Comparison of ENCODE assay signal across 8 mouse cellular contexts in genomic region chr7:88429786-88430691, GRCm38 (mm10). TPM values are rescaled to one million over a fixed set of nuclear protein-coding genes. Genes with fewer than 3 reads are reported as not detected.
DNase-seq lines count a peak whose midpoint lies in the region; ATAC-seq and TF ChIP-seq lines count a peak whose summit lies in the region.

Rab38 (plus strand) TSS chr7:88430273.

- no peak for TF ChIP-seq POLR2A in bone marrow macrophage, adult 2 months (IDR thresholded peaks at IDR 0.05; ENCODE audit: borderline replicate concordance, low read depth, low read length)

- 3% methylated on average over 35 of the region's 35 CpGs for WGBS in forebrain, postnatal 0 days
- WGBS in hindbrain, embryonic 11.5 days = 1% methylated on average over 35 of the region's 35 CpGs
- 1% methylated on average over 35 of the region's 35 CpGs for WGBS in lung, postnatal 0 days

- TF ChIP-seq CTCF in E14TG2a.4 (conservative IDR thresholded peaks at IDR 0.05; ENCODE audit: low read length) = no peak
- TF ChIP-seq CTCF in bone marrow macrophage, adult 2 months (IDR thresholded peaks at IDR 0.05; ENCODE audit: low read depth, low read length) = no peak
- no peak for TF ChIP-seq CTCF in forebrain, postnatal 0 days (IDR thresholded peaks at IDR 0.05; ENCODE audit: low read depth)
- no peak for TF ChIP-seq CTCF in lung, postnatal 0 days (IDR thresholded peaks at IDR 0.05)

- H3K36me3 ChIP-seq in E14TG2a.4 (ENCODE audit: insufficient read depth, low read length) = no peaks in the 10 kb centered on the region
- H3K36me3 ChIP-seq in forebrain, postnatal 0 days (ENCODE audit: insufficient read depth) = no peaks in the 10 kb centered on the region
- H3K36me3 ChIP-seq in hindbrain, embryonic 11.5 days (ENCODE audit: control insufficient read depth, insufficient read depth, low read length) = no peaks in the 10 kb centered on the region
- H3K36me3 ChIP-seq in lung, postnatal 0 days (ENCODE audit: insufficient read depth, low read length) = no peaks in the 10 kb centered on the region

- peak within 1 kb of the TSS; percentile 36 for H3K9ac ChIP-seq in forebrain, postnatal 0 days
- peak within 1 kb of the TSS; percentile 34 for H3K9ac ChIP-seq in hindbrain, embryonic 11.5 days (ENCODE audit: low read depth, low read length)
- peak within 1 kb of the TSS; percentile 32; the same call in 1 of the 2 replicates for H3K9ac ChIP-seq in lung, postnatal 0 days (replicated peaks; ENCODE audit: low read depth)

- peak within 1 kb of the TSS; percentile 93 for H3K4me2 ChIP-seq in forebrain, postnatal 0 days (ENCODE audit: low read depth)
- peak within 1 kb of the TSS; percentile 84 for H3K4me2 ChIP-seq in hindbrain, embryonic 11.5 days (replicated peaks; ENCODE audit: low read depth, low read length)
- H3K4me2 ChIP-seq in lung, postnatal 0 days (replicated peaks; ENCODE audit: low read depth, low read length) = peak within 1 kb of the TSS; percentile 85

- H3K9me3 ChIP-seq in E14TG2a.4 (ENCODE audit: low read length) = no peaks in the 10 kb centered on the region
- no peaks in the 10 kb centered on the region for H3K9me3 ChIP-seq in forebrain, postnatal 0 days (ENCODE audit: low read length)
- H3K9me3 ChIP-seq in hindbrain, embryonic 11.5 days (ENCODE audit: control insufficient read depth, low read length) = no peaks in the 10 kb centered on the region
- no peaks in the 10 kb centered on the region for H3K9me3 ChIP-seq in lung, postnatal 0 days (ENCODE audit: low read length)

- H3K27me3 ChIP-seq in E14TG2a.4 (ENCODE audit: insufficient read depth, low read length) = peaks cover 21% of the 10 kb centered on the region
- no peaks in the 10 kb centered on the region for H3K27me3 ChIP-seq in forebrain, postnatal 0 days (ENCODE audit: insufficient read depth, low read length)
- 0 out of 2 replicates have a peak, but pooled peaks cover 2% of the 10 kb centered on the region for H3K27me3 ChIP-seq in hindbrain, embryonic 11.5 days (ENCODE audit: control insufficient read depth, insufficient read depth, low read length)
- no peaks in the 10 kb centered on the region for H3K27me3 ChIP-seq in lung, postnatal 0 days (replicated peaks; ENCODE audit: insufficient read depth, low read length)

- H3K4me1 ChIP-seq in E14TG2a.4 (replicated peaks; ENCODE audit: low read depth, low read length) = peaks cover 18% of the 10 kb centered on the region
- 0 out of 2 replicates have a peak, but pooled peaks cover 2% of the 10 kb centered on the region for H3K4me1 ChIP-seq in bone marrow macrophage, adult 2 months (ENCODE audit: control insufficient read depth, insufficient read depth, low read length)
- H3K4me1 ChIP-seq in forebrain, postnatal 0 days (ENCODE audit: insufficient read depth) = no peaks in the 10 kb centered on the region
- H3K4me1 ChIP-seq in hindbrain, embryonic 11.5 days (replicated peaks; ENCODE audit: control insufficient read depth, insufficient read depth, low read length) = no peaks in the 10 kb centered on the region
- H3K4me1 ChIP-seq in lung, postnatal 0 days (ENCODE audit: insufficient read depth, low read depth, low read length) = no peaks in the 10 kb centered on the region

- DNase-seq in forebrain, postnatal 0 days = peak; percentile 37
- DNase-seq in hindbrain, embryonic 11.5 days (ENCODE audit: low spot score) = peak; percentile 63
- peak; percentile 17 to 43 for DNase-seq in layer of hippocampus, postnatal 10 days (ENCODE audit: low spot score in 2 of 2)
- DNase-seq in lung, postnatal 0 days (ENCODE audit: low spot score) = peak; percentile 92
- DNase-seq in ovary, postnatal 14 days (ENCODE audit: low spot score) = peak; percentile 33
- DNase-seq in thymus, postnatal 4 days = peak; percentile 29

- no peak within 1 kb of the TSS for H3K27ac ChIP-seq in bone marrow macrophage, adult 2 months (ENCODE audit: insufficient read depth, low read depth, low read length)
- no peak within 1 kb of the TSS for H3K27ac ChIP-seq in forebrain, postnatal 0 days (ENCODE audit: low read depth, low read length)
- H3K27ac ChIP-seq in hindbrain, embryonic 11.5 days (ENCODE audit: low read depth, low read length) = no peak within 1 kb of the TSS
- H3K27ac ChIP-seq in lung, postnatal 0 days (ENCODE audit: low read length) = peak within 1 kb of the TSS; percentile 74

- peak; percentile 91 for ATAC-seq in forebrain, postnatal 0 days
- ATAC-seq in hindbrain, embryonic 11.5 days (ENCODE audit: low FRiP score) = peak; percentile 95
- peak; percentile 97 for ATAC-seq in lung, postnatal 0 days

- peak within 1 kb of the TSS; percentile 78 for H3K4me3 ChIP-seq in E14TG2a.4 (replicated peaks; ENCODE audit: low read length)
- H3K4me3 ChIP-seq in bone marrow macrophage, adult 2 months (ENCODE audit: insufficient read depth, low read length) = peak within 1 kb of the TSS; percentile 60
- peak within 1 kb of the TSS; percentile 47 for H3K4me3 ChIP-seq in forebrain, postnatal 0 days (ENCODE audit: low read depth, low read length)
- peak within 1 kb of the TSS; percentile 50 for H3K4me3 ChIP-seq in hindbrain, embryonic 11.5 days (ENCODE audit: low read depth, low read length)
- peak within 1 kb of the TSS; percentile 56 for H3K4me3 ChIP-seq in lung, postnatal 0 days (ENCODE audit: low read depth, low read length)

- TF ChIP-seq EP300 in lung, postnatal 0 days (IDR thresholded peaks at IDR 0.05) = no peak

RNA-seq across cellular contexts. Expression of gene Rab38, which starts in this region (rescaled TPM):
- 0.47 TPM in 1 of 2 replicates, not detected in the other for polyA plus RNA-seq in bone marrow macrophage, adult 2 months (2012; ENCODE audit: insufficient read depth, insufficient read length, missing spikeins)
- 0.62 and 0.92 TPM in 2 replicates for total RNA-seq in forebrain, postnatal 0 days (2014; rRNA removed)
- 0.64 and 1.0 TPM in 2 replicates for polyA plus RNA-seq in forebrain, postnatal 0 days (2015; fragmentation: Nextera tagmentation; extraction: Ambion mirVana)
- polyA plus RNA-seq in hindbrain, embryonic 11.5 days (2014; fragmentation: Nextera tagmentation; extraction: Ambion mirVana) = 4.8 and 5.5 TPM in 2 replicates
- total RNA-seq in layer of hippocampus, postnatal 10 days (2021) = under 1 TPM; 0.62 to 0.87 TPM
- polyA plus RNA-seq in lung, postnatal 0 days (2015; fragmentation: Nextera tagmentation; extraction: Ambion mirVana) = 20.7 and 21.0 TPM in 2 replicates

Comparison
In these comparisons a context has a peak if more than half of its experiments do, and no peak if none do; other contexts are left out.
1. Peak in DNase-seq in layer of hippocampus, postnatal 10 days; RNA of the gene not detected or under 1 TPM.
2. DNase-seq: peak in every context shown above with its lines; median percentile 92 in lung, postnatal 0 days; 63 in hindbrain, embryonic 11.5 days; 37 in forebrain, postnatal 0 days; 33 in ovary, postnatal 14 days; 30 in layer of hippocampus, postnatal 10 days; 29 in thymus, postnatal 4 days.